Mouse (Mus musculus) layer of hippocampus, postnatal 25 days (tissue): ENCODE data around the gene Hoxa11. TPM values are rescaled to one million over a fixed set of nuclear protein-coding genes. Genes with fewer than 3 reads are reported as not detected.

Experiments
- DNase-seq, 2 experiments: peaks; one replicate each; pipeline ENCODE4 v3.0.0; 2022; ENCODE audit warnings: mixed read lengths in 2 of 2, low spot score in 1 of 2; ENCODE audit errors: extremely low spot score in 1 of 2
- total RNA-seq, 2 experiments: library from RNA; stranded (reverse); gene quantifications; 2 replicates each; pipeline ENCODE4 v1.2.3; 2021

The Hoxa11 gene
- total RNA-seq, 2 experiments from 2014 or later, result not detected

DNA sequence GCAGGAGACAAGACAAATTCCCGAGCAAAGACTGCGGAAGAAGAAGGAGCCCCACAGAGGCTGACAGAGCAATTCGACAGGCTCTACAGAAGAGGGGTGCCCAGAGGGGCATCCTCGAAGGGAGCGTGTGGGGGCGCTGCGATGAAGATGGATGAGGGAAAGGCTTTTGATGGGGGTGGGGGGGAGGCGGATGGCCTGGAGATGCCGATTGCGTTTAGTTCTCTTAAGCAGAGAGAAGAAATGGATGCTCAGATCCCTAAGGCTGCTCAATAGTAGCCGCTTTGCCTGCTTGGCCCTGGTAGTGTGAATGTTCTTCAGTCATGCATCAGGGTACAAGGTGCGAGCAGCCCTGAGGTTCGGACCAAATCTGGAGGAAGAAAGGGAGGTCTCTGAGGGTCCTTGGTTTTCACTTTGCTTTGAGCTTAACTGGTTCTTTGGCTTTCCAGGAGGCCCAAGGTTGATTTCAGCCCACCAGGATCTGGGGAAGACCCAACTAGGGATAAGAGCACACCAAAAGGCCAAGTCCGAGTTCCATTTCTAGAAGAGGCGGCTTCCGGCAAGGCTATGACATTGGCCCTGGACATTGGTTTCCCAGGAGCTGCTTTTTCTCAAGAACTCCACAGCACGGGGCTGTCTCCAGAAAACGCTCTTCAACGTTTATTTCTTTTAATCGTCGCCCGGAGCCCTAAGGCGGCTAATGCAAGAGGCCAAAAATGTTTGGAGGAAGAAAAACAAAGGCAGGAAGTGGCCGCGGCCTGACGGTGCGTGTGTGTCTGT is 3.2 kb upstream of the Hoxa11 start:
- DNase-seq, result no peak

DNA sequence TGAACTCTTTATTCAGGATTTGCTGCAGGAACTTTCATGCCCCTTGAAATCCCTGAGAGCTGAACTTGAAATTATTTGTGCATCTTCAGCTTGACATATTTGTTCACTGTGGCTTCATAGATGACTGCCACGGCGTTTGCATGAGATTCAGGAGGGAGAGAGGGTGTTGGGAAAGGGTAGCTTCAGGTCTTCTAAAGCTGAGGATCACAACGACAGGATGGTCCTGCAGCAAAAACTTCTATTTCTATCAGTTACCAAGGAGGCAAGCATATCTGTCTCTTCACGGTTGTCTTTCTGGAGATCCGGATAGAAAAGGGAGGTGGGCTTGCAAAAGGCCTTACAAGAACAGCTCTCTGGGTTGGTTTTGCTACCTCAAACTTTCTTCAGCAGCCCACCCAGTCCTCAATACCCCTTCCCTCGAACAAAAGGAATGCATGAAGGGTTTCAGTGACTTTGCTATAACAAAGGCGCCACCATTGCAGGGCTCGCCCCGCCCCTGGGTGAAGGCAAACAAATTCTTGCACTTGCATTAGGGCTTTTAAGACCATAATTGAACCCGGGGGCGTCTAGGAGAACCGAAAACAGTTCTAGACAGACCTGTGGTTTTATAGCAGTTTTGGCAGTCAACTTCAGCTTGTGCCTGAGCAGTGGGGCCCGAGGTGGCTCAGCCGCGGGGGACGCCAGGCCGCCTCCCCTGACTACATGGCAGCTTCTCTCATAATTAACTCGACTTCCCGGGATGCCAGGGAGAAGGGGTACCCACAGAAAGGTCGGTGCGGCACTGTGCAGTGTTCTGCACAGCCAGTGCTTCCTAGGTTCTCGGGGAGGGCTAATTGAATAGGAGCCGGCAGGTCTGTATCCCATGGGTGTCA is 2.4 kb upstream of the Hoxa11 start:
- DNase-seq, result no peak

DNA sequence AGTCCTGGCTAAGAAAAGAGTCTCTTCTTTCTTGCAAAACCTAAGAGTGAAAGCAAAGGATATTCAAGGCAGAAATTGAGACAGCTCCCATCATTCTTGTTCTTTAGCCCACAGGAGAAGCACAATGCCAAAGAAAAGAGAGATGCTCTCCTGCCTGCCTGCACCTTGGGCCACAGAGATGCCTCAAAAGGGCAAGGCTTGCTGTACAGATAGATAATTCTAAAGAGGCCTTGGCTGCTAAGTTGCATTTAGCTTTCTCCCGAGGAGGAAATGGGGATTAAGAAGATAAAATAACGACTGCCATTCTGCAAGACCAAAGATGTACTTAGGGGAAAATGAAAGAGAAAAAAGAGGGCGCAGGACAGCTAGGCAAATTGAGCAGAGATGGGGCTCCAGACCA is 1.3 kb upstream of the Hoxa11 start:
- no peak for DNase-seq

DNA sequence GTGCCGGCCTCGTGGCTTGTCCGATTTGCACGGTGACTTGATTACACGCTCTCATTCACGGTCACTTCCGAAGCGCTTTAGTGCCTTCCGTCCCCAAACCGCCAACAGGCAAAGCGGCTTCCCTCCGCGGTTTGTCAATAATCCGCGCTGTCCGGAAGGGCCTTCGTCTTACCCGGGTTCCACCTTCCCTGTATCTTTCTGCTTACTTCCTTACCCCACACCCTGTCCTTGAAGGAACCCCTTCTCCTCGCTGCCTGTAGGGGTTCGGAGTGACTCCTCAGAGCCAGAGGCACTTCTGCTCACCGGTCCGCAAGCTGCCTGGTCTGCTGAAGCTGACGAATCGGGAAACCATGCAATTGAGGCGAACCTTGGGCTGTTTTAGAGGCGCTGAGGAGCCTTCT is 793 bp upstream of the Hoxa11 start:
- DNase-seq, result no peak

DNA sequence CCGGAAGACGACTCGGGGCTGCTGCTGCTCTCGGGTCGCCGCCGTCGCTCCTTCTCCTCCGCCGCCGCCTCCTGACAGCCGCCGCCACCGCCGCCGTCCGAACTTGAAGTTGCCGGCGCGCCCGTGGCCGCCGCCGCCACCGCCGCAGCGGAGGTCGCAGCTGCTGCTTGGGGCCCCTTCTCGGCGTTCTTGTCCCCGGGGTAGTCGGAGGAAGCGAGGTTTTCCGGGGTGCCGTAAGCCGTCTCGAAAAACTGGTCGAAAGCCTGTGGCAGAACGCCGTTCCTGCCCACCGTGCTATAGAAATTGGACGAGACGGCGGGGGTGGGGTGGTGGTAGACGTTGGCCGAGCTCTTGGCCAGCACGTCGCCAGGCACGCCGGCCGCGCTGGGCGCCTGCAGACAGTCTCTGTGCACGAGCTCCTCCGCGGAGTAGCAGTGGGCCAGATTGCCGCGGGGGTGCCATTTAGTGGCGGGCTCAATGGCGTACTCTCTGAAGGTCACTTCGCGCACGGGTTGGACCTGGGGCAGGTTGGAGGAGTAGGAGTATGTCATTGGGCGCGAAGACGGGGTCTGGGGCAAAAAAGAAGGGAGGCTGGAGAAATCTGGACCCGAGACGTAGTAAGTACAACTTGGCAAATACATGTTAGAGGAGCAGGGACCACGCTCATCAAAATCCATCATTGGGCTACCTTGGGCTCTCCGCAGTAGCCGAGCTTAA is 412 bp downstream of the Hoxa11 start:
- no peak for DNase-seq

DNA sequence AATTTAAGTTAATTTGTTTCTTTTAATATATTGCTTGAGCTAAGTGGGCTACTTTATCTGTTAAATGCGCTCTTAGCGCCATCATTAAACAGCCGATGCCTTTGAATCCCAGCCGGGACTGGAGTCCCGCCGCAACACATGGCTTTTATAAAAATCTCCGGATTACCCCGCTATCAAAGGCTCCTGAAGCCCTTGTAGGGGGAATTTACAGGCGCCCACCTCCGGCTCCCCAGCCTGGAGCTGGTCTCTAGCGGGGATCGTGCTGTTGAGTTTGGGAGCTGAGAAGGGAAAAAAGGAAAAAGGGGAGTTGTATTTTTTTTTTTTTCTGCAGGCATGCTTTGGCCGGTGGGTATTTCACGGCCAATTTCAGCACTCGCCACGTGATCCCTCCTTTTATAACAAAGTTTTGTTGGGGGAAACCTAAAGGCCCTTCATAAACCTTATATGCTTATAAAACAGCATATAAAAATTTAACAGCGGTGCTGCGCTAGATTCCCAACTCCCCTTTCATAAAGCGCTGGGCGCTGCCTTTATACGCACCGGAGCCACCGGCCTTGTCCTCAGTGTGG is 1.1 kb downstream of the Hoxa11 start:
- DNase-seq, result no peak

DNA sequence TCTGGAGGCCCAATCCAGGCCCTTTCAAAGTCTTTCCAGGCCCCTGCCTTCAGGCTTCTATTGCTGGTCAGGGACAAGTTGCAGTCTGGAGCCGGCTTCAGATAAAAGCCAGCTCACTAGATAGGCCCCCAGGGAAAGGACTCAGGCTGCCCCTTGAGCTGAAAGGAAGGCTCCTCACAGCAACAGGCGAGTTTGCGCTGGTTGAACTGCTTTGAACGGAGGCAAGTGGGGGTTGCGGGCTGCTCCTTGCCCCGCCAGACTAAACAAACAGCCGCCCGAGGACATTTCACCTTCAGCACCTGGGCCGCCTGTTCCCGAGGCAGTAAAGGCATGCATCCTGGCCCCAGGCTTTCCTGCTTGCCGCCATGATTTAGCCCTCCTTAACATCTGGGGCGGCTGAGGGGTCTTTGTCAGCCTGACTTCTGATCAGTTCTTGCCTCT is 1.9 kb downstream of the Hoxa11 start:
- DNase-seq, result no peak

DNA sequence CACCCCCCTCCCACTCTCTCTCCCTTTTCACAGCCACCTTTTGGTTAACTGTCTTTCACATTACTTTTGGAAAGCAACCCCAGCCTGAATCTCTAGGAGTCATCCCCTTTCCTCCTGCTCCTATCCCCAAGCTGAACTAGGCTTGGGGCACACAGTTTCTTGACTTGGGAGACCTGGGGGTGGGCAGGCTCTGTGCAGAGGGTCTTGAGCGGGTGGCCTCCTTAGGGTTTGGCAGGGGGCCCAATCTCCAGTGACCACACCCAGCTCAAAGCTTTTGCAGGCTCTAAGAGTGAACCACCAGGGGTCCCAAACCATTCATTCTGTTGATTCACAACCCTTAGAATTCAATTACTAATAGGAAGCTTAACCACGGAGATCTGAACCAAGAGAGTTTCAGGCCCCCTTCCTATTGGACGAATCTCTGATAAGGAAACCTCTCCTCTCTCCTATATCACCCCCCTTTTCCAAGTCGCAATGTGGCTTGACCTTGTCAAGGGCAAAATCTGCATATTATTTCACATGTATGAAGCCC is 2.7 kb downstream of the Hoxa11 start:
- no peak for DNase-seq

DNA sequence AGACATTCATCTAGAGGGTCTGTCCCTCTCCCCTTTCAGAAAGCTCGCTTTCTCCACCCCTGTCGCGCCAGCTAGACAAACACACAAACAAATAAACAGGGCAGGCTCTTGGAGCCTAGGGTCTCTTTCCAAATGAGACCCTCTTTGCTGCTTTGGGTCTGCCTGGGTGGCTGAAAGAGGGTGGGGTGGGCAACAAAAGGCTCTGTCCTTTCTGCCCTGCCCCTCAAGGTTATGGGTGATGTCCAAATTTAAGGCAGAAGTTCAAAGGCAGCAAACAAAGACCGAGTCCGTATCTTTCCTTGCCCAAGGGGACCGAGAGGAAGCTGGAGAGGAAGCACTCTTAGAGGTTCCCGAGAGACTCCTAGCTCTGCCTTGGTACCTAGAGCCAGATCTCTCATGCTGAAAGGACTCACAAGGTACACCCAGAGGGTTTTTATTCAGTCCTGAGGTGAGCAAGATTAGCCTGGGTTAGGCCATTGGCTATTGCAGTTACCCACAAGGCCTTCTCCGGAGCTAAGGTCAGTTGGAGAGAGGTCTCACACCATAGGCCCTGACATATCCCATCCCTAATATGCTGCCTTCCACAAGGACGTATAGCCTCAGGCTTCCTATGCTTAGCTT is 4.5 kb downstream of the Hoxa11 start:
- no peak for DNase-seq

DNA sequence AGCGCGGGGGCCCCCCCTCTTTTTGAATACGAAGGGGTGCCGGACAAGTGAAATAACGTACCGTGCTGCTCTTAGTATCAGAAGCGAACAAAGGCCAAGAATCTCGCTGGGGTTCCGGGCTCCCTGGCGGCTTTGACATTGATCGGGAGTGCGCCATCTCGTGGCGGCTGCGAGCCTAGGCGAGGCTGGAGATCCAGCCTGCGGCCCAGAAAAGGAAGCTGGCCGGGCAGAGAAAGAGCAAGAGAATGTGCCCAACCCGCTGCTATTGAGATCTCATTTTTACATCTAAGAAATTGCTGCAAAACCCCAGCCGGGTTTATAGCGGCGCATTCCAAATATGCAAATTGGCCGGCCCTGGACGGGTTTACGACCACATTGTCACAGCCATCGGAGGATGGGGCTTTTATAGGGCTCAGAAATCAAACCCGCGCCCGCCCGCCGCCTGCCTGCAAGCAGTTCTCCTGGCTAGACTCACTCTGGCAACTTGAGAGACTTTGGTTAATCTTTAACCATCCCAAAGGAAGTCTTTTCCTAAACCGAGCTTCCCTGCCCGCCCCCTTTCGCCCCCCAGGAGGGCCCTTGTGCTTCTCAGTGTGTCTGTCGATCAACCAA is 5.1 kb downstream of the Hoxa11 start, which contains the start of gene Hoxa10:
Hoxa10 (minus strand) TSS at position 466 of the 612 bp plus-strand sequence.
- peak in 1 of 2 experiments; percentile 50 for DNase-seq

DNA sequence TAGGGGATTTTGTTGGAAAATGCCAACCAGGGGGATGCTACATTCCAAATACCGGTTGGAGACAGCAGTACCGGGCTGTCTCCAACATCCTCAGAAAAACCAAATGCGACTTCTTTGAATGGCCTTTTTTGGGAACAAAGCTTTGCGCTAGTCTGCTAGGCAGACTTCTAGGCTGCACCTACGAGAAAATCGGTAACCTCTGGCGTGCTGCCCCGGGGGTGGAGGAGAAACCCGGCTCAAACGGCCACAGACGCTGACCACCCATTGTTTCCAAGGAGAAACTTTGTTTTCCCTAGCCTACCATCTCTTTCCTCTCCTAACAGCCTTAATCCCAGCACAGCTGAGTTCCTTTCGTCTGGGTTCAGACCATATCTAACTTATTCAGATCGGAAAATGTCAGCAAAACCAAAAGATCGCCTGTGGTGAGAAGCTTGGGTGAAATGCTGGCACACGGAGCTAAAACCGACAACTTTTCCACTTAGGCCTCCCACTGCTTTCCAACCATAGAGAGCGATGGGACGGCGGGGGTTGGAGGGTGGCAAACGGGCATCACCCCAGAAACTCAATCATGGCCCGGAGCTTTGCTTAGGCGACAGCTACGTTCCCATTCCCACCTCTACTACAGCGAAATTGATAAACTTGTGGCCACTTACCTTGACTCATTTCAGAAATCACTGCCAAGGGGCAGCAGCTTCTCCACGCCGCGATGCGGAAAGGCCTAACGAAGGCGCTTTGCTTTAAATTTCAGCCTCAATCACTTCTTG is 5.8 kb downstream of the Hoxa11 start:
- DNase-seq, result no peak

DNA sequence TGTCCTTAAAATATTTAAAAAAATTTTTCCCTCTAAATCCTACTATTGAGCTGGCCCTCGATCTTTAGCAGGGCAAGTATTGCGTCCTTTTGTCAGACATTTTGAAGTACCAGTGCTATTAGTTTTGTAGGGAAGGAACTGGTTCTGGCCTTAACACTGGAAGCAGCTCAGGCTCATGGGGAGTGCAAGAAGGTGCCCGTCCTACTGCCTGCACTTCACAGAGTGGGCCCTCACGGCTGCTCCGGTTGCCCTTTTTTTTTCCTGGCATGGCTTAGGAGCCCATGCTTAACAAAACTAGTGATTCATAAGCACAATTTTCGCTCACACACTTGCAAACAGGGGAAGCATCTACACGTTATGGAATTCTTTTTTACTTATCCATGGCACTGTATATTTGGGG is 6.6 kb downstream of the Hoxa11 start:
- no peak for DNase-seq

DNA sequence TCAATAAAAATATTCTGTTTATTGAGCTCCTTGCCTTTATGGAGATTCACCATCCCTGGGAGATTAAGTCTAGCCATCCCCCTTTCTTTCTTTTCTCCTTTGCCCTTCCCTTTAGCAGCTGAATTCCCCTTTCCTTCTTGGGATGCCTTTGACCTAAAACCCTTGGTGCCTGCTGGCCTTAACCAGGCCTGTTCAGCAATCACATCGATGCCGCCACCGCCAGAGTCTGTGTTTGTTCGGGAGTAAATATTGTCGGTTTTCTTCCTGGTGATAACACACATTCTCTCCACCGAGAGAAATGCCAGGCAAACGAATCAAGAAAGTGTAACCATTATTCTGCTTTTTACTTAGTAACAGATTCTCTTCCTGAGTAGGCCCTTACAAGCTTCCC is 7.5 kb downstream of the Hoxa11 start:
- no peak for DNase-seq

DNA sequence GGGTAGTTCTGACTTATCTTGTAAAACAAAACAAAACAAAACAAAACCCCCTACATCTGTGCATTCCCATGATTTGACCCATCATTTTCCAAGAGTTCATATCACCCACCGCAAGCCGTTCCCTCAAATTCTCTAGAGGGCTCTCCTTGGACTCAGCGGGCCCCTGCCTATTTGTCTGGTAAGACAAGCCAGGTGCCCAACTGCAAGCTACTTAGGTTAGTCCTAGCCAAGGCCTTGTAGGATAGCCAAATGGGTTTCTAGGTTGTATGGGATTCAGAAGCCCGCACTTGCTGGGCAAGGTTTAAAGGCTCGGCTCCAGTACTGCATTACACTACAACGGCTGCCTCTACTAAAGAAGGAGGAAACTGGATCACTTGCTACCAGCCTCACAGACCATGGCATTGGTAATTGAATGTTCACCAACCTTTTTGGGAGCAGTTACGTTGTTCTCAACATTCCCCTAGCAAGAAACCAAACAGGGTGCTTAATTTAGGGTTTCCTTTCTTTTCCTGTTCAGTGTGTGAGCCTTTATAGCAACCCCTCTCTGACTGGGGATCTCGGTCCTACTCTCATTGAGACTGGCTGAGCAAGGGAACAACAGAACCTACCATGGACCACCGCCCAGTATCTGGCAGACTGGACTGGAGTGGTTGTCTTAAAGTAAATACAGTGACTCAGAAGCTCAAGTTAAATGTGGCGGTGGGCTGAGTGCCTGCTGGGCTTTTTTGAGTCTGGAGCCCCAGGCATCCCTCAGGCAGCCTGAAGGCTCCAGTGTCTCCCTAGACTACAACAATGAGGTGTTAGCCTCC is 8.1 kb downstream of the Hoxa11 start:
- no peak for DNase-seq

DNA sequence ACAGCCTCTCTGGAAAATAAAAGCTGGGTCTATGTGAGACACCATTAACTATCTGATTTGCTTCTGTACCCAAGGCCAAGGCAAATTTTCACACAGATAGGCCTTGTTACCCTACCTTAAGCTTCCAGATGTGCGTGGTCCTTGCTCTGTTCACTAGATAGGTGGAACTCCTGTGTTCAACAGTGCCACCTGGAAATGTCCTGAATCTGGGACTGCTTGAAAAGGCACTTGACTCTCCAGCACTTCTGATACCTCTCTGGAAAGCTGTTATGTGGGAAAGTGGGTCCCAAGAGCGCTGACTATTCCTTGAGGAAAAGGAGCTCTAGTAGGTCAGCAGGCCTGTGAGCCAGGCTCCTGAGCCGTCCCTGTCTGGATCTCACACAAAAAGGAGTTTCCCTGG is 8.8 kb downstream of the Hoxa11 start:
- no peak for DNase-seq

DNA sequence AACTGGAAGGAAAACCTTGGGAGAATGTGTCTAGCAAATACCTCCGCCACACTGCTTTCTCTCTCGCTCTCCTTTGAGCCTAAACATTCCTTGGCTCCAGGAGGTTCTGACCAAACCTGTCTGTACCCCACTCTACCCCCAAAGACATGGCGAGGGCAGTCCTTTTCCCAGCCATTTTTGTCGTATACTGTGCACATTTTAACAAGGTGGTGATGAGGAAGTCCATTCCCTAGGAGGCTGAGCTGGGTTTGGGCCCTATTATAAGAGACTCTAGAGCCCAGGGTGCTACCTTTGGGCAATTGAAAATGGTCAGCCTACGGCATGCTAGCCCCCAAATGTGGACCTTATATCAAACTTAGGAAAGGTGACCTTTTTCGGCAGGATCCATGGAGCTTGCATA is 9.7 kb downstream of the Hoxa11 start:
- no peak for DNase-seq

DNA sequence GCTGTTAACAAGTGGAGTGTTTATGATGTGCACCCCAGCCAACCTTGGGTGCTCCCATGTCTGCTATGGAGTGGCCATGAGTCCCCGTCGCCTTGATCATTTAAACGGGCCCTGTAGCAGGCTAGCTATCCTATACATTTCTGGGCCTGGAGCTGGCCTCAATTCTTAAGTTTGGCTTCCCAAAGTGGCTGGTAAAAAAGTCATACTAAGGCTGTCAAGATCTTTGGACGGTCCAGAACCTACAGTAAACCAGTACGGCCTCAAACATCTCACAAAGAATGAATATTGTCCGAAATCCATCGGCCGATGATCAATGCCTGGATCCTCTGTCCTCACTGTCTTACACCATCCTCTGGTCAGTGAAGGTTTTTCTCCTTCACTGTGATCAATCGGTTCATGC is 10.3 kb downstream of the Hoxa11 start:
- DNase-seq, result no peak
